Mouse (Mus musculus) midbrain, embryonic 10.5 days (tissue): ENCODE data around the gene March1. TPM values are rescaled to one million over a fixed set of nuclear protein-coding genes. Genes with fewer than 3 reads are reported as not detected.

ENCODE experiments used
- DNase-seq: peaks from one replicate; pipeline ENCODE4 v3.0.0-alpha.2; 2017; ENCODE audit warnings: low spot score
- H3K27ac ChIP-seq: fragments of 300-500 bp; sonication (generic); replicated peaks from 2 replicates; pipeline ENCODE4 v1.5.1; 2016; ENCODE audit warnings: mild to moderate bottlenecking
- H3K27me3 ChIP-seq: fragments of 300-500 bp; sonication (generic); 2 replicates; pipeline ENCODE4 v1.6.1; 2016; ENCODE audit warnings: low read depth, mild to moderate bottlenecking; ENCODE audit not compliant: poor library complexity, severe bottlenecking
- H3K36me3 ChIP-seq: fragments of 300-500 bp; sonication (generic); 2 replicates; pipeline ENCODE4 v1.6.1; 2016; ENCODE audit warnings: mild to moderate bottlenecking, moderate library complexity
- H3K4me1 ChIP-seq: fragments of 300-500 bp; sonication (generic); 2 replicates; pipeline ENCODE4 v1.6.1; 2016
- H3K4me3 ChIP-seq: fragments of 300-500 bp; sonication (generic); 2 replicates; pipeline ENCODE4 v1.5.1; 2016; ENCODE audit warnings: mild to moderate bottlenecking, moderate library complexity
- H3K9me3 ChIP-seq: fragments of 300-500 bp; sonication (generic); replicated peaks from 2 replicates; pipeline ENCODE4 v1.6.1; 2016; ENCODE audit warnings: mild to moderate bottlenecking
- WGBS: fragments of 180-500 bp; shearing (Covaris S2); methylation state at CpG from one replicate; pipeline ENCODE4 v1.1.7; 2016; 5-methylcytosine and 5-hydroxymethylcytosine counted together
- polyA plus RNA-seq: library from polyadenylated mRNA; unstranded; fragments of >200 nt; fragmentation: Nextera tagmentation; extraction: Ambion mirVana; gene quantifications from 2 replicates; pipeline ENCODE4 v1.2.1, GENCODE M21; 2016

Gene March1
- polyA plus RNA-seq, 1 experiment from 2014 or later, result 2.5 TPM

DNA sequence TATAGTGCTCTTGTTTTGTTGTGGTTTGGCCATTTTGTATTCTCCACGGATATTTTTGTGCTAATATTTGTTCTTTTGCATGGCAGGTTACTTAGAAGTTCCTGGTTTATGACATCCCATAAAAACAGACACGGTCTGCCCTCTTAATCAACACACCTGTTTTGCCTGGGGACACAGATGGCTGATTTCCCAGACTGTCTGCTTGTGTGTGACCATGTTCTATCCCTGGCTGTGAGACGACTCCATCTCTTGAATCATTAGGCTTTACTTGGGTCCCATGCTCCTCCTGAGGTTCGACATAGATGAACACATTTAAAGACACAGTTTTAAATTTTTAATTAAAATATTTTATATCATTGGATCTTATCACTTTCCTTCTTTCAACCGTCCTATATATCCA is 163.5 kb downstream of the March1 start:
- DNase-seq, result no peak
- H3K4me1 ChIP-seq, result no peaks in the 10 kb centered on the region
- H3K36me3 ChIP-seq, result no peaks in the 10 kb centered on the region
- H3K27ac ChIP-seq, result no peak overlapping the region
- 81% methylated on average over 5 of the region's 5 CpGs for WGBS
- H3K9me3 ChIP-seq, result no peaks in the 10 kb centered on the region
- H3K27me3 ChIP-seq, result no peaks in the 10 kb centered on the region
- H3K4me3 ChIP-seq, result no peak overlapping the region

DNA sequence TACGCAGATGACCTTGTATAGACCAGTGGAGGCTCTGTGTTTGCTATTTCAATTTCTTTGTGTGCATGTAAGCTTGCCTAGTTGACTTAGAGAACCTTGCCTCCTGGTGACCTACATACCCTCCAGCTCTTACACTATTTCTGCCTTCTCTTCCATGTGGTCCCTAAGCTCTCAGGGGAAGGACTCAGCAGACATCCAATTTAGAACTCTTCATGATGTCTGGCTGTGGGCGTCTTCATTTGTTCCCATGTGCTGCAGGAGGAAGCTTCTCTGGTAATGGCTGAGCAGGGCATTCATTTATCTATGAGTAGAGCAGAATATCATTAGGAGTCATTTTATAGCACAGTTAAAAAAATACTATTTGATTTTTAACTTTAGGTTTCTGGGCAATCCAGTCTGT is 195.3 kb downstream of the March1 start:
- WGBS, result 83% methylated on average over 2 of the region's 2 CpGs
- Histone ChIP-seq H3K4me1 (peaks cover 3% of the 10 kb centered on the region; the same call in 1 of the 2 replicates), H3K27ac (no peak overlapping the region), H3K27me3 (no peaks in the 10 kb centered on the region), H3K36me3 (no peaks in the 10 kb centered on the region), H3K4me3 (no peak overlapping the region), H3K9me3 (no peaks in the 10 kb centered on the region)
- DNase-seq, result no peak

GRCm38 (mm10) chr8:65922294-65923019 is 304.8 kb downstream of the March1 start:
- H3K27ac ChIP-seq, result no peak overlapping the region
- no peaks in the 10 kb centered on the region for H3K36me3 ChIP-seq
- no peaks in the 10 kb centered on the region for H3K4me1 ChIP-seq
- H3K4me3 ChIP-seq, result no peak overlapping the region
- no peak for DNase-seq
- 85% methylated on average over 3 of the region's 3 CpGs for WGBS
- no peaks in the 10 kb centered on the region for H3K9me3 ChIP-seq
- H3K27me3 ChIP-seq, result no peaks in the 10 kb centered on the region

- WGBS, result 42% methylated on average over 5 of the region's 5 CpGs
- no peak overlapping the region for H3K4me3 ChIP-seq
- H3K27ac ChIP-seq, result no peak overlapping the region
- no peak for DNase-seq
- H3K36me3 ChIP-seq, result no peaks in the 10 kb centered on the region
- no peaks in the 10 kb centered on the region for H3K9me3 ChIP-seq
- H3K27me3 ChIP-seq, result no peaks in the 10 kb centered on the region
- H3K4me1 ChIP-seq, result peaks cover 5% of the 10 kb centered on the region; the same call in 1 of the 2 replicates
These were observed 339.2 kb downstream of the March1 start for GRCm38 (mm10) chr8:65956948-65957347.

DNA sequence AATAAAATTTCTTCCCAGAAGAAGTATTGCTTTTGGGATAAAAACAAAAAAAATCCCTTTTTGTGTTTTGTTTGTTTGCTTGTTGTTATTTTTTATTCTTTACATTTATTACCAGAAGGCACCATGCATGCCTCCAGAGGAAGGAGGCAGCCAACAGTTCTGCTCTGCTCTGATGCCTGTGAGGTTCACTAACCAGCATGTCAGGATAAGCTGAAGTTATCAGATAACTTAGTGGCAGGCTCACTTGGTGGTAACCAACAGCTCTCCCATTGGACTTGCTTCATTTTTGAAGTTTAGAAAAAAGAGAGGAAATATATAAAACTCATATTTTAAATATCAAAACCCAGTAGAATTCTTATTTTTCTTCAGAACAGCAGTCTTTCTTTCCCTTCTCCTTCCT is 339.8 kb downstream of the March1 start:
- H3K27ac ChIP-seq, result no peak overlapping the region
- no peak for DNase-seq
- H3K27me3 ChIP-seq, result no peaks in the 10 kb centered on the region
- H3K36me3 ChIP-seq, result no peaks in the 10 kb centered on the region
- H3K4me1 ChIP-seq, result peaks cover 5% of the 10 kb centered on the region; the same call in 1 of the 2 replicates
- H3K9me3 ChIP-seq, result no peaks in the 10 kb centered on the region
- no peak overlapping the region for H3K4me3 ChIP-seq

GRCm38 (mm10) chr8:65966502-65967222 is 349.0 kb downstream of the March1 start:
- Histone ChIP-seq H3K27ac (peak overlapping the region; percentile 55), H3K9me3 (no peaks in the 10 kb centered on the region), H3K4me1 (peaks cover 23% of the 10 kb centered on the region), H3K4me3 (peak overlapping the region; percentile 38), H3K36me3 (no peaks in the 10 kb centered on the region), H3K27me3 (peaks cover 41% of the 10 kb centered on the region)
- peak; percentile 49 for DNase-seq
- WGBS, result under 1% methylated on average over 10 of the region's 10 CpGs

DNA sequence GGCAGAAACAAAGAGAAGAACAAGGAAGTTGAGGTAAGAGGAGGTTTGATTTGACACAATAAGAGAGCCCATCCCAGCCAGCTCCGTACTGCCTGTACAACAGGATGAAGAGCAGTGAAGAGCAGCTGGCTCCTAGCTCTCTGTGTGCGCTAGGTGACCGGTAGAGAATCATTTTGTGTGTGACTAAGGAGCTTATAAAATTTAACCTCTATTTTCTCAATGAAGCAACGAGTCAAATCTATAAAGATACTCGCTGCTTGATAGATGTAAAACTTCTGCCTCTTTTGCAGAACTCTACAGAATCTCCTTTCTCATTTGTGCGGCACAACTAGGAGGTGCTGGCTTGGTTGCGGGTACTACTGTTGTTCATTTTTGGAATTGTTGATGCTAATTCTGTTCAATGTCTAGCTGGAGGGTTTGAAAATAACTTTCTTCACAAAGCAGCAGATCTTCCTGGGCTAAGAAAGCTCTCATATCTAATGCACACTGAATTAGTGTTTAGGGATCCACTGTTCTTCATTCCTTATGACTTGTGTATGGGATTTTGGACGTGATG is 349.6 kb downstream of the March1 start:
- Histone ChIP-seq H3K4me3 (peak overlapping the region; percentile 38), H3K27ac (peak overlapping the region; percentile 55), H3K9me3 (no peaks in the 10 kb centered on the region), H3K27me3 (peaks cover 41% of the 10 kb centered on the region), H3K4me1 (peaks cover 23% of the 10 kb centered on the region), H3K36me3 (no peaks in the 10 kb centered on the region)
- WGBS, result 39% methylated on average over 8 of the region's 8 CpGs
- no peak for DNase-seq

GRCm38 (mm10) chr8:65976905-65977304 is 359.2 kb downstream of the March1 start:
- Histone ChIP-seq H3K9me3 (no peaks in the 10 kb centered on the region), H3K4me1 (no peaks in the 10 kb centered on the region), H3K27me3 (no peaks in the 10 kb centered on the region), H3K36me3 (no peaks in the 10 kb centered on the region), H3K4me3 (no peak overlapping the region), H3K27ac (no peak overlapping the region)
- DNase-seq, result no peak
- 73% methylated on average over 5 of the region's 5 CpGs for WGBS

- no peaks in the 10 kb centered on the region for H3K36me3 ChIP-seq
- WGBS, result 85% methylated on average over 2 of the region's 2 CpGs
- H3K27ac ChIP-seq, result no peak overlapping the region
- H3K4me3 ChIP-seq, result no peak overlapping the region
- no peaks in the 10 kb centered on the region for H3K9me3 ChIP-seq
- no peaks in the 10 kb centered on the region for H3K4me1 ChIP-seq
- H3K27me3 ChIP-seq, result no peaks in the 10 kb centered on the region
- DNase-seq, result no peak
These were observed 364.3 kb downstream of the March1 start for GRCm38 (mm10) chr8:65982039-65982438.

DNA sequence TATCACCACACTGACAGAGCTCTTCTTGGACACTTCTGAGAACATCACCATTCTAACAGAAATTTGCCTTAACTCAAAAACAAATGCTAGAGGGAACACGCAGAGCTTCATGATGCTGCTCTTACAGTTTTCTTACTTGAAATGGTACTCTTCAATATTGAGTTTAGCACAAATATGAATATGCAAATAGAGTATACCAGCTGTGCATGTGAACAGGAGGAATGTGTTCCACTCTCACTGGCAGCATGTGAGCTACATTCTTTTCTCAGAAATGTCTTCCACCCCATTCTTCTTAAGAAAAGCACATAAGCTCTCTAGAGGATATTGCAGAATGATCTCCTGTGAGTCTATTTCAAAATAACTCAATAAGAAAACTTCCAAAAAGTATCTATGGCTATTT is 370.0 kb downstream of the March1 start:
- no peaks in the 10 kb centered on the region for H3K4me1 ChIP-seq
- H3K27ac ChIP-seq, result no peak overlapping the region
- no peaks in the 10 kb centered on the region for H3K36me3 ChIP-seq
- no peak overlapping the region for H3K4me3 ChIP-seq
- no peaks in the 10 kb centered on the region for H3K27me3 ChIP-seq
- 87% methylated on average over 1 of the region's 1 CpGs for WGBS
- DNase-seq, result no peak
- no peaks in the 10 kb centered on the region for H3K9me3 ChIP-seq

DNA sequence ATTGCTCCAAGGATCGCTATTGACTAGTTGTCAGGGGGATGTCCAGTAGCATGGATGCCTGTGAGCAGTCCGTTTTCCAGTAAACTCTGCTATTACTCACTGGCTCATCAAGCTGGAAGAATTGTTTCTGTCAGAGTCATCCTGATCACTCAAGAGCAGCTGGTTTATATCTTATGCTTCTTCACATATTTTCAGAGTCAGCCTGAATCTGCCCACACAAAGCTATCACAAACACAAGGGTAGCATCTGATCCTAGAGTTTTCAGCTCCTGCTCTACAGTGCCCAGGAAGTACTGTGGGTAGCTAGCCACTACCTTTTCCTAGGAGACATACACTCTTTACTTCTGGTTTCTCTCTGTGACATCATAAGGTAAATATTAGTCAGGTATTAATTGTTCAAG is 405.1 kb downstream of the March1 start:
- no peak for DNase-seq
- 90% methylated on average over 2 of the region's 2 CpGs for WGBS
- no peak overlapping the region for H3K4me3 ChIP-seq

GRCm38 (mm10) chr8:66033651-66034050 is 416.0 kb downstream of the March1 start:
- H3K4me1 ChIP-seq, result no peaks in the 10 kb centered on the region
- H3K9me3 ChIP-seq, result no peaks in the 10 kb centered on the region
- H3K27me3 ChIP-seq, result no peaks in the 10 kb centered on the region
- 81% methylated on average over 3 of the region's 3 CpGs for WGBS
- H3K4me3 ChIP-seq, result no peak overlapping the region
- no peaks in the 10 kb centered on the region for H3K36me3 ChIP-seq
- no peak for DNase-seq
- H3K27ac ChIP-seq, result no peak overlapping the region

More for the DNA sequence above, 405.1 kb downstream of the March1 start:
- Histone ChIP-seq H3K27me3 (no peaks in the 10 kb centered on the region), H3K9me3 (no peaks in the 10 kb centered on the region), H3K4me1 (no peaks in the 10 kb centered on the region), H3K27ac (no peak overlapping the region), H3K36me3 (no peaks in the 10 kb centered on the region)

DNA sequence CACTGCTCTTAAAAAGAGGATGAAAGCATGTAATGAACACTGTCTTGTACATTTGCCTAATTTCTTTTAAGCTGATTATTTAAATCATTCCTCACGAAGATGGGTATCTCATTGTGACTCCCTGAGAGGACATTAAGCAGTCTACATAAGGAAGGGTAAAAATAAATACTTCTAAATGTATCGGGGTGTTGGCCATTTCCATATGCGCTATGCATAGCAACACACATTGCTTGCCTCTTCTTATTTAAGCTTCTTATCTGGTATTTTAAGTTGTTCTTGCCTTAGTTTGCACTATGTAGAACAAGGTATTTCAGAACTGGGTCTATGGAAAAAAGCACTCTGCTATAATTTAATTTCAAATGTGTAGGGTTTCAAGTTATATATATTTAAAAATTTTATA is 416.7 kb downstream of the March1 start:
- WGBS, result 87% methylated on average over 3 of the region's 3 CpGs
- no peaks in the 10 kb centered on the region for H3K4me1 ChIP-seq
- H3K9me3 ChIP-seq, result no peaks in the 10 kb centered on the region
- no peaks in the 10 kb centered on the region for H3K27me3 ChIP-seq
- no peak overlapping the region for H3K27ac ChIP-seq
- H3K4me3 ChIP-seq, result no peak overlapping the region
- no peaks in the 10 kb centered on the region for H3K36me3 ChIP-seq
- DNase-seq, result no peak
